Mouse (Mus musculus) hindbrain, embryonic 11.5 days (tissue): ENCODE measurements around the gene Ephb6. TPM values are rescaled to one million over a fixed set of nuclear protein-coding genes. Genes with fewer than 3 reads are reported as not detected.
A peak's percentile ranks its signal among the peaks of the same experiment; 100 is the strongest.

Experiments
- ATAC-seq: fragments of 200-750 bp; cut with Nextera tagmentation; 2 replicates; pipeline ENCODE4 v1.8.0; 2017; ENCODE audit warnings: mild to moderate bottlenecking, moderate TSS enrichment, moderate library complexity; ENCODE audit not compliant: low FRiP score
- DNase-seq: peaks from one replicate; pipeline ENCODE4 v3.0.0-alpha.2; 2015; ENCODE audit warnings: low spot score
- H3K27ac ChIP-seq: fragments of 300-500 bp; sonication (generic); 2 replicates; pipeline ENCODE4 v1.5.1; 2014; ENCODE audit warnings: mild to moderate bottlenecking, low read depth, low read length
- H3K27me3 ChIP-seq: fragments of 300-500 bp; sonication (generic); 2 replicates; pipeline ENCODE4 v1.6.1; 2014; ENCODE audit warnings: mild to moderate bottlenecking, low read length, moderate library complexity, mixed read lengths; ENCODE audit not compliant: control insufficient read depth, insufficient read depth
- H3K36me3 ChIP-seq: fragments of 300-500 bp; sonication (generic); 2 replicates; pipeline ENCODE4 v1.6.1; 2014; ENCODE audit warnings: mild to moderate bottlenecking, low read length, moderate library complexity, mixed read lengths; ENCODE audit not compliant: control insufficient read depth, insufficient read depth
- H3K4me1 ChIP-seq: fragments of 300-500 bp; sonication (generic); replicated peaks from 2 replicates; pipeline ENCODE4 v1.6.1; 2014; ENCODE audit warnings: low read length, mixed read lengths; ENCODE audit not compliant: control insufficient read depth, insufficient read depth
- H3K4me2 ChIP-seq: fragments of 300-500 bp; sonication (generic); replicated peaks from 2 replicates; pipeline ENCODE4 v1.6.1; 2014; ENCODE audit warnings: mild to moderate bottlenecking, low read depth, low read length
- H3K4me3 ChIP-seq: fragments of 300-500 bp; sonication (generic); 2 replicates; pipeline ENCODE4 v1.5.1; 2014; ENCODE audit warnings: low read depth, low read length
- H3K9ac ChIP-seq: fragments of 300-500 bp; sonication (generic); 2 replicates; pipeline ENCODE4 v1.6.1; 2014; ENCODE audit warnings: low read depth, low read length
- H3K9me3 ChIP-seq: fragments of 300-500 bp; sonication (generic); 2 replicates; pipeline ENCODE4 v1.6.1; 2016; ENCODE audit warnings: low read length; ENCODE audit not compliant: control insufficient read depth
- WGBS: fragments of 180-500 bp; shearing (Covaris S2); extraction: QIAGEN DNeasy Blood & Tissue Kit; methylation state at CpG from one replicate; pipeline ENCODE4 v1.1.7; 2014; 5-methylcytosine and 5-hydroxymethylcytosine counted together
- polyA plus RNA-seq: library from polyadenylated mRNA; unstranded; fragments of >200 nt; fragmentation: Nextera tagmentation; extraction: Ambion mirVana; gene quantifications from 2 replicates; pipeline ENCODE4 v1.2.1, GENCODE M21; 2014

Ephb6 gene
- polyA plus RNA-seq, 1 experiment from 2014 or later = 8.8 TPM

DNA sequence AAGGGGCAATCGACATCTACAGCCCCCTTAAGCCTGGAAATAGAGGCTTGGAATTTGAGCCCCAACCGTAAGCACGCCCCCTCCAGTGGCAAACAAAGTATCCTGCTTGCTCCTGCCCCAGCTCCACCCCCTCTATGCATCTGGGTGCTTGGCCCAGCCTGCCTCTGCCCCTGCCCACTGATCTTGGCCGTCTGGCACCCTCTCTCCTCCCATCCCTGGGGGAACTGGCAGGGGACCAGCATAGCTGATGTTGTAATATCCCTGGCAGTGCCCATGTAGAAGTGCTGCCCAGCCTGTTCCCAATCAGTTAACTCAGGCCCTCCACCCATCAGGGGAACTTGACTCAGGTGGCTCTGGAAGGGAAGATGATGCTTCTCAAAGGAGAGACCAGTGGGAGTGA lies 932 bp downstream of the Ephb6 start:
- H3K4me2 ChIP-seq = peak overlapping the region; percentile 90
- H3K9ac ChIP-seq = peak overlapping the region; percentile 71
- H3K4me3 ChIP-seq = peak overlapping the region; percentile 63
- WGBS = 2% methylated on average over 4 of the region's 4 CpGs
- H3K9me3 ChIP-seq = no peaks in the 10 kb centered on the region
- H3K4me1 ChIP-seq = no peaks in the 10 kb centered on the region
- no peak for ATAC-seq
- no peaks in the 10 kb centered on the region for H3K36me3 ChIP-seq
- no peak overlapping the region for H3K27ac ChIP-seq
- no peaks in the 10 kb centered on the region for H3K27me3 ChIP-seq
- DNase-seq = peak; percentile 9

DNA sequence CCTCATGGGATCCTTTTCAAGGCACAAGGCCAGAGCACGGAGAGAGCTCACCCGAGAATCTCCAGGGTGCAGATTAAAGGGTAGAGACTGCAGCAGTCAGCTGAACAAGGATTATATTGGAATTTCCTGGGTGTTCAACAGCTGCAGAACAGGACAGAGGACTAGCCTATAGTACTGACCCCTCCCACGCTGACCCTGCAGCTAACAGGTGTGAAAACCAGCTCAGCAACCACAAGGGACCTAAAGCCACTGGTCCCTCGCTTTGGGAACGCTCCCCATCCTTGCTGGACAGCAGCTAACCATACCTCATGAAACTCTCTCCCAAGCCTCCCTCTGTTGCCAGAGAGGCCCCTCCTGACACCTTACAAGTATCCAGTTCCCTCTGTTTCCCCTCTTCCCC lies 2.4 kb downstream of the Ephb6 start:
- no peak overlapping the region for H3K4me2 ChIP-seq
- H3K4me3 ChIP-seq = no peak overlapping the region
- no peaks in the 10 kb centered on the region for H3K36me3 ChIP-seq
- H3K9me3 ChIP-seq = no peaks in the 10 kb centered on the region
- no peak overlapping the region for H3K27ac ChIP-seq
- H3K9ac ChIP-seq = no peak overlapping the region
- 64% methylated on average over 4 of the region's 5 CpGs for WGBS
- H3K27me3 ChIP-seq = no peaks in the 10 kb centered on the region
- ATAC-seq = no peak
- DNase-seq = no peak
- H3K4me1 ChIP-seq = no peaks in the 10 kb centered on the region

GRCm38 (mm10) chr6:41620173-41620798 lies 15.0 kb downstream of the Ephb6 start:
- DNase-seq = no peak
- H3K27ac ChIP-seq = no peak overlapping the region
- no peak overlapping the region for H3K9ac ChIP-seq
- H3K4me2 ChIP-seq = no peak overlapping the region
- H3K27me3 ChIP-seq = no peaks in the 10 kb centered on the region
- H3K4me1 ChIP-seq = no peaks in the 10 kb centered on the region
- no peaks in the 10 kb centered on the region for H3K9me3 ChIP-seq
- ATAC-seq = no peak
- 87% methylated on average over 9 of the region's 9 CpGs for WGBS
- no peak overlapping the region for H3K4me3 ChIP-seq
- H3K36me3 ChIP-seq = no peaks in the 10 kb centered on the region

DNA sequence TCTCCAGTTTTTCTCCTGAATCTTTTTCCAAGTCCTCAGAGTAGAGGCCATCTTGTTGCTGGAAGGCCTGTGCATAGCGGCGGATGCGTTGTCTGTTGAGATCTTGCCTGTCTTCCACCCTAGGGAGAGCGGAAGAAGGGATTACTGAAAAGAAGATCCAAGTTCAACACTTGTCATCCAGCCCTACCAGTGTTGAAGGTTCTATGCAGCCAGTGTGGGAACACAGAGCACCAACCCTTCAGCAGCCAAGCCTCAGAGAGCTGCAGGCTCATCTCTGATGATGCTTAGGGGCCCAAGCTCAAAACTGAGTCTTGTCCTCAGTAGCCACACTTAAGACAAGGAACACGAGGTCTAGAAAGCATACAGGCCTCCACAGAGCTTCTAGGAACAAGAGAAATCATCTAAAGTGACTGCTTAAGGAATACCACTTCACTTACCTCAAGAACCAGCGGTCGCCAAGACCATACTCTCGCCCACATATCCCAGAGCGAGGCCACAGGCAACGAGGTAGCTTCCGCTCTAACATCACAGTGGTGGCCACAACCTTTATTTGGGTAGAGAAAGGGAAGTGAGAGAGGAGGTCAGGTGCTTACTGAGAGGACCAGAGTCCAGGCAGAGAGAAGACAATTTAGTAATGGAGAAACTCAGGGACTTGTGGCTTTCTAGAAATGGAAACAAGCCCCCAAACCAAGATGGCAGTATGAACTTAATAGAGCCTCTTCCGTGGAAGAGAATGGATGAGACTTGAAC lies 16.1 kb downstream of the Ephb6 start:
- Histone ChIP-seq H3K4me1 (no peaks in the 10 kb centered on the region), H3K9ac (no peak overlapping the region), H3K36me3 (no peaks in the 10 kb centered on the region), H3K9me3 (no peaks in the 10 kb centered on the region), H3K27me3 (no peaks in the 10 kb centered on the region), H3K27ac (no peak overlapping the region), H3K4me2 (no peak overlapping the region), H3K4me3 (no peak overlapping the region)
- no peak for DNase-seq
- no peak for ATAC-seq
- WGBS = 90% methylated on average over 12 of the region's 12 CpGs

GRCm38 (mm10) chr6:41622661-41623060 lies 17.4 kb downstream of the Ephb6 start:
- WGBS = 63% methylated on average over 9 of the region's 9 CpGs
- Histone ChIP-seq H3K4me1 (no peaks in the 10 kb centered on the region), H3K27ac (no peak overlapping the region), H3K36me3 (no peaks in the 10 kb centered on the region), H3K27me3 (no peaks in the 10 kb centered on the region), H3K4me2 (no peak overlapping the region), H3K4me3 (no peak overlapping the region), H3K9me3 (no peaks in the 10 kb centered on the region), H3K9ac (no peak overlapping the region)
- DNase-seq = peak; percentile 17
- no peak for ATAC-seq

GRCm38 (mm10) chr6:41628180-41628579 lies 22.9 kb downstream of the Ephb6 start:
- no peaks in the 10 kb centered on the region for H3K27me3 ChIP-seq
- no peaks in the 10 kb centered on the region for H3K4me1 ChIP-seq
- ATAC-seq (no peak), DNase-seq (no peak)
- WGBS = 79% methylated on average over 1 of the region's 1 CpGs
- H3K4me2 ChIP-seq = no peak overlapping the region
- H3K9ac ChIP-seq = no peak overlapping the region
- H3K4me3 ChIP-seq = no peak overlapping the region
- no peaks in the 10 kb centered on the region for H3K9me3 ChIP-seq
- H3K36me3 ChIP-seq = no peaks in the 10 kb centered on the region
- no peak overlapping the region for H3K27ac ChIP-seq

DNA sequence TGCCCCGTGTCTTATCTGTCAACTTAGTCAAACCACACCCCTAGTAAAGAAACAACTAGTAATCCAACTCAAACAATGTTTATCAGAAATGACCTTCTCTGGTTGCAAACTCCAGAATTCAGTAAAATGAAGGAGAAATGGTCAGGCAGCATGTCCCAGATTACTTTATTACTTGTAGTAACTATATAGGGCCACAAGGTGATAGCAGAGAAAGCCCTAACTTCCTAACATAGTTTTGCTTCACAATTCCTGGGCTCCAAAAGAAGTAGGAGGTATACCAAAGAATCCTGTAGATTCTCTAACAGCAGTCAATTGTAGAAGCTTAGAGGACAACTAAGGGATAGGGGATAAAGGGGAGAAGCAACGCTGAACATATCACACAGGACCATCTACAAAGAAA lies 25.5 kb downstream of the Ephb6 start:
- Histone ChIP-seq H3K4me2 (no peak overlapping the region), H3K36me3 (no peaks in the 10 kb centered on the region), H3K4me3 (no peak overlapping the region), H3K27me3 (no peaks in the 10 kb centered on the region), H3K9me3 (no peaks in the 10 kb centered on the region), H3K9ac (no peak overlapping the region), H3K27ac (no peak overlapping the region), H3K4me1 (no peaks in the 10 kb centered on the region)
- ATAC-seq = no peak
- DNase-seq = no peak
- 77% methylated on average over 2 of the region's 2 CpGs for WGBS

DNA sequence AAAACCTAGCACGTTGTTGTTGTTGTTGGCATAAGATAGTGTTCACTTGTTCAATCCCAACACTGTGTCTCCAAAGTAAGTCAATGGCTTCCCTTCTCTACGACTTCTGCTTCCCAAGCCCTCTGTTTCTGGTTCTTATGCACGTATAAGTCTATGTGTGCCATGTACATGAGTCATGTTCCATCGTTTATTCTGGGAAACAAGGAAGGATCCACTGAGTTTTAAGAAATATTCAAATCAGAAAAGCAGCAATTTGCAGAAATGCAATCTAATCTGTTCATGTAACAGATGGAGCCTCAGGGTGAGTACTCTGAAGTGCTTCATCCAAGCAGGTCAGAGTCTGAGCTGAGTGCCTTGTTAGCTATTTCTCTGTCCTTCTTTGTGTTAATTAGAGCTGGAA lies 26.3 kb downstream of the Ephb6 start:
- H3K9ac ChIP-seq = no peak overlapping the region
- no peaks in the 10 kb centered on the region for H3K27me3 ChIP-seq
- H3K36me3 ChIP-seq = no peaks in the 10 kb centered on the region
- H3K27ac ChIP-seq = no peak overlapping the region
- H3K4me2 ChIP-seq = no peak overlapping the region
- no peak overlapping the region for H3K4me3 ChIP-seq
- 84% methylated on average over 4 of the region's 4 CpGs for WGBS
- ATAC-seq (no peak), DNase-seq (no peak)
- no peaks in the 10 kb centered on the region for H3K4me1 ChIP-seq
- H3K9me3 ChIP-seq = no peaks in the 10 kb centered on the region

DNA sequence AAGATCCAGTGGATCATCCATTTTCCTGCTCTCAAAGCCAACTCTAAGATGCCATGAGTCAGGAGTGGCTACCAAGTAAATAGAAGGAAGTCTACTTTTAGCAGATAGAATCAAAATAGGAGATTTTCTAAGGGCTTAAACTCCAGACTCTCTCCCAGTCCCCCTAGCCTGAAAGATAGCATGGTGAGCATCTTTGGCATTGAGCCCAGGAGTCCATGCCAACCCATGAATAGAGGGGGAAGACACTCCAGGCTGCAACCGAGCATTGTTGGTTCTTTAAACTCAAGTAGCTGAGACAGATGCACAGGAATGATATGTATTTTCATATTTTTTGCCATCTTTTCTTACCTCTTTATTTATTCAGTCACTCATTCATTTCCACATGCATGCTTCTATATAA lies 29.9 kb downstream of the Ephb6 start:
- Histone ChIP-seq H3K4me3 (no peak overlapping the region), H3K4me1 (no peaks in the 10 kb centered on the region), H3K27ac (no peak overlapping the region), H3K36me3 (no peaks in the 10 kb centered on the region), H3K4me2 (no peak overlapping the region), H3K27me3 (no peaks in the 10 kb centered on the region), H3K9me3 (no peaks in the 10 kb centered on the region), H3K9ac (no peak overlapping the region)
- DNase-seq (no peak), ATAC-seq (no peak)
- 50% methylated on average over 1 of the region's 1 CpGs for WGBS
